Mouse (Mus musculus) regulatory T cell (primary cell): Measurements from ENCODE around the gene Mipol1.
"Not testable (repeated sequence)": the region's sequence is repeated elsewhere in the genome, so short reads cannot be mapped to it uniquely, and the experiment has no call there.

ENCODE experiments used
- in situ Hi-C: fragments of 300-600 bp; cut with MboI, MseI; formaldehyde crosslinking; loops from one replicate; pipeline ENCODE4 v1.15.1; 2025; ENCODE audit warnings: high pct_unique_total_duplicates

Gene Mipol1

GRCm38 (mm10) chr12:57230192-57230706 lies at the start of gene Mipol1, which contains the start of gene Prps1l3:
Gene Mipol1, plus strand, starts transcription at chr12:57230427.
Gene Prps1l3, plus strand, starts transcription at chr12:57230412.
- in situ Hi-C loops, result loop anchor here (10.0 to 25.0 kb wide), 3 partner anchors 918 to 1575 kb away; partner anchors contain the start of gene Brms1l

GRCm38 (mm10) chr12:57184401-57185147 lies 45.7 kb upstream of the Mipol1 start:
- in situ Hi-C loops, result loop anchor here (25.0 kb wide), 1 partner anchor 647 kb away; the partner anchor contains the start of gene Nkx2-1

DNA sequence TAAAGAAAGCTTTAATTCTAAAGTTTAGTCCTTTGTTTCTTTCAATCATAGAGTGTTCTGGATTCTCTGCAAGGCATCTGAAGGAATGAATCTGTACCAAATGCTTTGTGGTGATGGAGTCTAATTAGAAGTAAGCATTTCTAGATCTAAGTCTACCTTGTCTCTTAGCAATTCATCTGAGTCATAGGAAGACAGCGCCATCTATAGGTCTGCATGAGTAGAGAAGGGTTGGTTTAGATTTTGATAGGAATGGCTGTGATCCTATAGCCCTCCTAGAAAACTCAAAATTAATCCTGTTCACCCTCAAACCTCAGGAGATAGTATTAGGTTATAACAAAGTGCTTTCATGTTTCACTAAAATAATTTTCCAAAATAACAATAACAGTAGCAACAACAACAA lies 44.8 kb upstream of the Mipol1 start:
- in situ Hi-C loops, result loop anchor here (25.0 kb wide), 1 partner anchor 648 kb away; the partner anchor contains the start of gene Nkx2-1

DNA sequence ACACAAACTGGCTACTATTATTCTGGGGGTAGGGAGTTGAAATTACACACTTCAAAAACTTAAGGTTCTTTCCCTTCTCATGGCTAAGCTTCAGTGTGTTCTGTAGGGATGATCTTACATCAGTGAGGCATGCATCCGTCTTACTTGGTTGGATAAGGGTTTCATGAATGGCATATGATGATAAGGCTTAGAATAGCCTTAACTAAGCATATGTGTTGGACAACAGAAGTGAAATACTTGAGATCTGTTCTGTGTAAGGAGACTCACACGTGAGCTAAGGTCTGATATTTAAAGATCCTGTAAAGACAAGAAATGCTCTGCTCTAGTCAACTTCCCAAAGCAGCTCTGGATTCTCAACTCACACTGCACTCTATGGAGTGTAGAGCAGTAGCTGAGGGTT lies 44.1 kb upstream of the Mipol1 start:
- in situ Hi-C loops, result loop anchor here (25.0 kb wide), 1 partner anchor 649 kb away; the partner anchor contains the start of gene Nkx2-1

- in situ Hi-C loops, result loop anchor here (25.0 kb wide), 1 partner anchor 650 kb away; the partner anchor contains the start of gene Nkx2-1
Measured at GRCm38 (mm10) chr12:57187032-57187431, 43.2 kb upstream of the Mipol1 start.

GRCm38 (mm10) chr12:57194609-57195008 lies 35.6 kb upstream of the Mipol1 start:
- in situ Hi-C loops, result loop anchor here (25.0 kb wide), 1 partner anchor 657 kb away; the partner anchor contains the start of gene Nkx2-1

DNA sequence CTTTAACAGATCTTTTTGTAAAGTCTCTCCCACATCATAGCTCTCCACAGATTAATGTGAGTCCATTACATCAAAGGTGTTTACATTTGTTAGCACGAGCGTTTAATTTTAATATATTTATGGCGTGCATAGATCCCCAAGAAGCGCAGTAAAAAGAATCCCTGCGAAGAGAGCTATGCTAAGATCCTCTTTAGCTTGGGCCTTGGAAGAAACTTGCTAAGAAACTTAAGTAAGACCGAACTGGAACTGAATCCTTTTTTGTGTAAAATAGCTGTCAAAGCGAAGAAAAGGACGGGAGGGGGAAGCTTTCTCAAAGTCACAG lies 34.0 kb upstream of the Mipol1 start:
- in situ Hi-C loops, result loop anchor here (25.0 kb wide), 1 partner anchor 659 kb away; the partner anchor contains the start of gene Nkx2-1

- in situ Hi-C loops, result loop anchor here (25.0 kb wide), 1 partner anchor 659 kb away; the partner anchor contains the start of gene Nkx2-1
Measured at GRCm38 (mm10) chr12:57196608-57197362, 33.4 kb upstream of the Mipol1 start.

GRCm38 (mm10) chr12:57197363-57198026 lies 32.7 kb upstream of the Mipol1 start, which contains the start of gene Slc25a21:
Gene Slc25a21, minus strand, starts transcription at chr12:57197472.
- in situ Hi-C loops, result loop anchor here (25.0 kb wide), 1 partner anchor 660 kb away; the partner anchor contains the start of gene Nkx2-1

- in situ Hi-C loops, result loop anchor here (25.0 kb wide), 1 partner anchor 661 kb away; the partner anchor contains the start of gene Nkx2-1
Measured at GRCm38 (mm10) chr12:57198269-57198668, 32.0 kb upstream of the Mipol1 start.

GRCm38 (mm10) chr12:57199427-57199826 lies 30.8 kb upstream of the Mipol1 start:
- in situ Hi-C loops, result loop anchor here (25.0 kb wide), 1 partner anchor 662 kb away; the partner anchor contains the start of gene Nkx2-1

- in situ Hi-C loops, result no loop called here
Measured at GRCm38 (mm10) chr12:57201901-57202300, 28.3 kb upstream of the Mipol1 start.

DNA sequence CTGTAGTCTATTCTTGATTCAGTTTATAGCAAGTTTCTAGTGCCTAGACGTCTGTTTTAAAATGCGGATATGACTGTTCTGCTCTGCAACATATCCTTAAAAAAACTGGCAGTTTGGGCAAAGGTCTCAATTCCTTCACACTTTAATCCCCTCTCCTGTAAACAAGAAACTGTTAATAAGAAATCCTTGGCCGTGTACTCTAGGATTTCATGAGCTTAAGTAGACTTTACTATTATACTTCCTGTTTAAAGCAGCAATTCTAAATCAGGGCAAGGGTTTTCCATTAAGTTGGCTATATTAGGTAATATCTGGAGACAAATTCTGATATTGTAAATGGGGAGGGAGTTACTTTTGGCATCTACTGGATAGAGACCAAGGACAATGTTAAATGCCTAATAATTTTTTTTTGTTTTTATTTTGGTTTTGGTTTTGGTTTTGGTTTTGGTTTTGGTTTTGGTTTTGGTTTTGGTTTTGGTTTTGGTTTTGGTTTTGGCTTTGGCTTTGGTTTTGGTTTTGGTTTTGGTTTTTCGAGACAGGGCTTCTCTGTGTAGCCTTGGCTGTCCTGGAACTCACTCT lies 25.9 kb upstream of the Mipol1 start:
- in situ Hi-C loops, result no loop called here

GRCm38 (mm10) chr12:57211353-57212311 lies 18.6 kb upstream of the Mipol1 start:
- in situ Hi-C loops, result no loop called here

DNA sequence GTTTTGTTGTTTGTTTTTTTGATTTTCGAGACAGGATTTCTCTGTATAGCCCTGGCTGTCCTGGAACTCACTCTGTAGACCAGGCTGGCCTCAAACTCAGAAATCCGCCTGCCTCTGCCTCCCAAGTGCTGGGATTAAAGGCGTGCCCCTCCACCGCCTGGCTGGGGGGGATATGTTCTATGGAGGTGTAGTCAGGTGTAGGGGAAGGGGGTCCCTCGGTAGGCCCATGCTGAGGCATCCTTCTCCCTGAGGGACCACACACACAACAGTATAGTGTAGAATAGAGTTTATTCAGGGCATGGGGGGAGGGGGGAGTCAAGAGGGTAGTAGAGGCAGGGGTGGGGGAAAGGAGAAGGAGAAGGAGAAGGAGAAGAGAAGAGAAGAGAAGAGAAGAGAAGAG lies 17.8 kb upstream of the Mipol1 start:
- in situ Hi-C loops, result not testable (repeated sequence)

DNA sequence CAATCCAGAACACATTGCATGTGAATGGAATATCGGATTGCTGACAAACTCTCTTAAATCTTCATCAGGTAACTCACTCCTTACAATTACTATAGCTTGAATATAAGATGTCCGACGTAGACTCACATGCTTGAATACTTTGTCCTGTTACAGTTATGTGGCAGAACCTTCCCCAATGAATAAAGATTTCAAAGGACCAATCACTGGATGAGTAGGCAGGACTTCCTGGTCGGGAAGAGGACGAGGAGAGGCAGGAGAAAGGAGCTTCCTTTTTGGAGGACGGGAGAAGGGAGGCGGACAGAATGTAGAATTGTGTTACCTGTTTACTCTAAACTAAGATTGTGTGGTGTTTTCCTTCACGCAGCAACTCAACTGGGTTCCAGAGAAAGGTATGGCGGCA lies 3.8 kb upstream of the Mipol1 start:
- in situ Hi-C loops, result loop anchor here (25.0 kb wide), 2 partner anchors 914 to 1389 kb away; partner anchors contain the start of gene Brms1l

DNA sequence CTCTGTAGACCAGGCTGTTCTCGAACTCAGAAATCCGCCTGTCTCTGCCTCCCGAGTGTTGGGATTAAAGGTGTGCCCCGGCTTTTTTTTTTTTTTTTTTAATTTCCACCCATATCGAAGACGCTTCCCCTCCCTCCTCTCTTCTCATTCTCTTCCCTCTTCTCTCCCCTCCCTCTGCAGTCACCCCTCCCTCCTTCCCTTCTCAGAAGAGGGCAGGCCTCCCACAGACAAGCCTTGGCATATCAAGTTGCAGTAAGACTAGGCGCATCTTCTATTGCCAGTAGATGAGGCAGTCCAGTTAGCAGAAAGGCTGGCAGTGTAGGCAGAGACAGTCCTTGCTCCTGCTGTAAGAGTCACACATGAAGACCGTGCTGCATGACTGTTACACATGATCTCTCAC lies 2.5 kb upstream of the Mipol1 start:
- in situ Hi-C loops, result loop anchor here (25.0 kb wide), 2 partner anchors 915 to 1390 kb away; partner anchors contain the start of gene Brms1l

GRCm38 (mm10) chr12:57229703-57230102 lies 524 bp upstream of the Mipol1 start:
- in situ Hi-C loops, result loop anchor here (10.0 to 25.0 kb wide), 3 partner anchors 917 to 1575 kb away; partner anchors contain the start of gene Brms1l
